Comparison of ENCODE assay signal across 8 mouse cellular contexts in the genomic region with DNA sequence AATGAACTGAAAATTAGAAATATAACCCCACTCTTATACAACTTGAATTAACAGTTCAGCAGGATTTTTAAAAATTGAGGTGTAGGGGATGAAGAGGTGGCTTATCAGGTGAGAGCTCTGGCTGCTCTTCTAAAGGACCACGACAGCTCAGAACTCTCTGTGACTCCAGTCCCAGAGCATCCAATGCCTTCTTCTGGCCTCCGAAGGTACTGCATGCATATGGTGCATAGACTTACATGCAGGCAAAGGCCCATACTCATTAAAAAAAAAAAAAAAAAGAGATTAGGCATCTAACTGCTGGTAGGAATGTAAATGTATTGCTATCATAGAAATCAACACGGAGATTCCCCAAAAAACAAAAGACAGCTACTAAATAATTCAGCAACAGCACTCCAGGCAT.
DNase-seq lines count a peak whose midpoint lies in the region; ATAC-seq and TF ChIP-seq lines count a peak whose summit lies in the region.

No protein-coding gene starts in this region.

- 34% methylated on average over 3 of the region's 3 CpGs for WGBS in forebrain, postnatal 0 days
- WGBS in forebrain, embryonic 13.5 days = 36% methylated on average over 3 of the region's 3 CpGs
- 46% methylated on average over 3 of the region's 3 CpGs for WGBS in lung, embryonic 14.5 days
- 64% methylated on average over 3 of the region's 3 CpGs for WGBS in thymus, adult 2 months

- H3K36me3 ChIP-seq in forebrain, postnatal 0 days (ENCODE audit: insufficient read depth) = no peaks in the 10 kb centered on the region
- no peaks in the 10 kb centered on the region for H3K36me3 ChIP-seq in forebrain, embryonic 13.5 days (ENCODE audit: poor library complexity, severe bottlenecking)
- no peaks in the 10 kb centered on the region for H3K36me3 ChIP-seq in lung, embryonic 14.5 days (ENCODE audit: insufficient read depth)
- H3K36me3 ChIP-seq in thymus, adult 2 months (ENCODE audit: control insufficient read depth, insufficient read depth, low read length) = no peaks in the 10 kb centered on the region

- no peaks in the 10 kb centered on the region for H3K9me3 ChIP-seq in forebrain, postnatal 0 days (ENCODE audit: low read length)
- H3K9me3 ChIP-seq in forebrain, embryonic 13.5 days (replicated peaks) = no peaks in the 10 kb centered on the region
- H3K9me3 ChIP-seq in lung, embryonic 14.5 days (ENCODE audit: low read depth, low read length) = no peaks in the 10 kb centered on the region

- no peak for TF ChIP-seq POLR2A in thymus, adult 2 months (IDR thresholded peaks at IDR 0.05; ENCODE audit: control insufficient read depth, extremely low read depth, insufficient read depth, low read length, poor library complexity)

- peak; percentile 64 for ATAC-seq in forebrain, postnatal 0 days
- no peak for ATAC-seq in forebrain, embryonic 13.5 days
- no peak for ATAC-seq in lung, embryonic 14.5 days (ENCODE audit: insufficient read depth)
- peak; percentile 49 to 60; a peak in 1 of 4 replicates for ATAC-seq in hematopoietic stem cell, adult 5-6 weeks (replicated peaks in 1 of 2; ENCODE audit: insufficient read depth in 1 of 2, low FRiP score in 2 of 2, low TSS enrichment in 1 of 2, low read depth in 1 of 2, poor library complexity in 2 of 2, severe bottlenecking in 2 of 2)

- peak; percentile 62 for DNase-seq in forebrain, postnatal 0 days
- DNase-seq in lung, embryonic 14.5 days = peak; percentile 55
- no peak for DNase-seq in lung, postnatal 25 days (ENCODE audit: low spot score)
- peak; percentile 72 for DNase-seq in thymus, adult 2 months
- no peak for DNase-seq in adrenal gland, postnatal 25 days
- no peak for DNase-seq in c-Kit-positive CD71-positive TER-119-positive erythroid progenitor cells, embryonic 14.5 days (ENCODE audit: low spot score)

- peaks cover 15% of the 10 kb centered on the region for H3K4me1 ChIP-seq in forebrain, postnatal 0 days (ENCODE audit: insufficient read depth)
- H3K4me1 ChIP-seq in forebrain, embryonic 13.5 days = peaks cover 18% of the 10 kb centered on the region
- 0 out of 2 replicates have a peak, but pooled peaks cover 8% of the 10 kb centered on the region for H3K4me1 ChIP-seq in lung, embryonic 14.5 days (ENCODE audit: insufficient read depth)
- H3K4me1 ChIP-seq in thymus, adult 2 months (replicated peaks; ENCODE audit: control insufficient read depth, insufficient read depth, low read length) = no peaks in the 10 kb centered on the region

- H3K9ac ChIP-seq in forebrain, postnatal 0 days = no peak overlapping the region
- H3K9ac ChIP-seq in forebrain, embryonic 13.5 days = no peak overlapping the region
- no peak overlapping the region for H3K9ac ChIP-seq in lung, embryonic 14.5 days

- H3K27ac ChIP-seq in forebrain, postnatal 0 days (ENCODE audit: low read depth, low read length) = peak overlapping the region; percentile 62
- H3K27ac ChIP-seq in forebrain, embryonic 13.5 days = no peak overlapping the region
- H3K27ac ChIP-seq in lung, embryonic 14.5 days (ENCODE audit: low read depth) = no peak overlapping the region
- no peak overlapping the region for H3K27ac ChIP-seq in thymus, adult 2 months (ENCODE audit: control insufficient read depth, insufficient read depth, low read length)

- H3K4me3 ChIP-seq in forebrain, postnatal 0 days (ENCODE audit: low read depth, low read length) = no peak overlapping the region
- no peak overlapping the region for H3K4me3 ChIP-seq in forebrain, embryonic 13.5 days
- H3K4me3 ChIP-seq in lung, embryonic 14.5 days (ENCODE audit: low read depth, low read length) = no peak overlapping the region
- H3K4me3 ChIP-seq in thymus, adult 2 months (ENCODE audit: control insufficient read depth, insufficient read depth, low read length) = no peak overlapping the region

- TF ChIP-seq CTCF in forebrain, postnatal 0 days (IDR thresholded peaks at IDR 0.05; ENCODE audit: low read depth) = peak; percentile 75
- TF ChIP-seq CTCF in lung, embryonic 14.5 days (IDR thresholded peaks at IDR 0.05; ENCODE audit: low read depth) = peak; percentile 48
- TF ChIP-seq CTCF in thymus, adult 2 months (IDR thresholded peaks at IDR 0.05; ENCODE audit: borderline replicate concordance, control insufficient read depth, extremely low read depth, insufficient read depth, low read length, poor library complexity) = no peak

- H3K4me2 ChIP-seq in forebrain, postnatal 0 days (ENCODE audit: low read depth) = no peak overlapping the region
- H3K4me2 ChIP-seq in forebrain, embryonic 13.5 days = no peak overlapping the region
- no peak overlapping the region for H3K4me2 ChIP-seq in lung, embryonic 14.5 days

- no peaks in the 10 kb centered on the region for H3K27me3 ChIP-seq in forebrain, postnatal 0 days (ENCODE audit: insufficient read depth, low read length)
- H3K27me3 ChIP-seq in forebrain, embryonic 13.5 days = peaks cover 1% of the 10 kb centered on the region; the same call in 1 of the 2 replicates
- H3K27me3 ChIP-seq in lung, embryonic 14.5 days (ENCODE audit: insufficient read depth, low read length) = no peaks in the 10 kb centered on the region
- no peaks in the 10 kb centered on the region for H3K27me3 ChIP-seq in thymus, adult 2 months (ENCODE audit: control insufficient read depth, insufficient read depth, low read length)

Comparison
In these comparisons a context has a peak if more than half of its experiments do, and no peak if none do; other contexts are left out.
1. ATAC-seq: peak in forebrain, postnatal 0 days (single experiment) and hematopoietic stem cell, adult 5-6 weeks (2 of 2); none in forebrain, embryonic 13.5 days (single experiment) and lung, embryonic 14.5 days (single experiment).
2. DNase-seq: peak in forebrain, postnatal 0 days (single experiment), lung, embryonic 14.5 days (single experiment) and thymus, adult 2 months (single experiment); none in lung, postnatal 25 days (single experiment), adrenal gland, postnatal 25 days (single experiment) and c-Kit-positive CD71-positive TER-119-positive erythroid progenitor cells, embryonic 14.5 days (single experiment).